Comparison of ENCODE assay signal across 8 mouse cellular contexts in genomic region chr8:8658426-8659224, GRCm38 (mm10). TPM values are rescaled to one million over a fixed set of nuclear protein-coding genes. Genes with fewer than 3 reads are reported as not detected.
A peak's percentile ranks its signal among the peaks of the same experiment; 100 is the strongest.
DNase-seq lines count a peak whose midpoint lies in the region; ATAC-seq lines count a peak whose summit lies in the region.

No protein-coding gene starts in this region.

- H3K4me1 ChIP-seq in hindbrain, embryonic 12.5 days = peaks cover 34% of the 10 kb centered on the region

- H3K9me3 ChIP-seq in hindbrain, embryonic 12.5 days (replicated peaks) = no peaks in the 10 kb centered on the region

- peak overlapping the region; percentile 92 for H3K4me2 ChIP-seq in hindbrain, embryonic 12.5 days (replicated peaks)

- peak; percentile 44 for ATAC-seq in hindbrain, embryonic 12.5 days (ENCODE audit: low FRiP score)

- H3K27me3 ChIP-seq in hindbrain, embryonic 12.5 days = no peaks in the 10 kb centered on the region

- peak overlapping the region; percentile 99 for H3K9ac ChIP-seq in hindbrain, embryonic 12.5 days

- WGBS in hindbrain, embryonic 12.5 days = 1% methylated on average over 19 of the region's 19 CpGs

- H3K4me3 ChIP-seq in hindbrain, embryonic 12.5 days = peak overlapping the region; percentile 98

- no peaks in the 10 kb centered on the region for H3K36me3 ChIP-seq in hindbrain, embryonic 12.5 days

- peak overlapping the region; percentile 95 for H3K27ac ChIP-seq in hindbrain, embryonic 12.5 days

- DNase-seq in NIH3T3 (ENCODE audit: low read depth) = peak; percentile 96
- peak; percentile 94 to 96 for DNase-seq in cerebellum, postnatal 14 days
- DNase-seq in frontal cortex, postnatal 25 days (ENCODE audit: low spot score in 2 of 2) = peak; percentile 73 to 78
- DNase-seq in layer of hippocampus, postnatal 36 days = peak; percentile 82 to 83
- peak; percentile 90 for DNase-seq in lung, postnatal 14 days
- peak; percentile 91 for DNase-seq in retina, postnatal 1 day
- peak; percentile 62 for DNase-seq in urinary bladder, adult 2 months (ENCODE audit: low spot score)

RNA-seq across cellular contexts. Expression of gene Efnb2, which starts 2.4 kb away (rescaled TPM):
- polyA plus RNA-seq in hindbrain, embryonic 12.5 days (2016; fragmentation: Nextera tagmentation; extraction: Ambion mirVana) = 61.5 and 64.7 TPM in 2 replicates
- 10 to 100 TPM; 28.5 to 33.1 TPM for total RNA-seq in layer of hippocampus, postnatal 36 days (2021)
- polyA plus RNA-seq in urinary bladder, adult 2 months (2012; rRNA removed) = 27.6 and 30.5 TPM in 2 replicates

RNA-seq across cellular contexts. Expression of gene Arglu1, which starts 31.7 kb away (rescaled TPM):
- polyA plus RNA-seq in hindbrain, embryonic 12.5 days (2016; fragmentation: Nextera tagmentation; extraction: Ambion mirVana) = 222 and 224 TPM in 2 replicates
- total RNA-seq in layer of hippocampus, postnatal 36 days (2021) = 100 to 1,000 TPM in 1 of 2 experiments, 10 to 100 TPM in 1; 93.3 to 101 TPM
- polyA plus RNA-seq in urinary bladder, adult 2 months (2012; rRNA removed) = 107 and 133 TPM in 2 replicates

Comparison
In these comparisons a context has a peak if more than half of its experiments do, and no peak if none do; other contexts are left out.
1. Peak in every context shown above with its lines: DNase-seq, ATAC-seq, H3K4me3 ChIP-seq and H3K27ac ChIP-seq.